Mouse (Mus musculus): ENCODE data around the gene Kpnb1.

Gene Kpnb1

DNA sequence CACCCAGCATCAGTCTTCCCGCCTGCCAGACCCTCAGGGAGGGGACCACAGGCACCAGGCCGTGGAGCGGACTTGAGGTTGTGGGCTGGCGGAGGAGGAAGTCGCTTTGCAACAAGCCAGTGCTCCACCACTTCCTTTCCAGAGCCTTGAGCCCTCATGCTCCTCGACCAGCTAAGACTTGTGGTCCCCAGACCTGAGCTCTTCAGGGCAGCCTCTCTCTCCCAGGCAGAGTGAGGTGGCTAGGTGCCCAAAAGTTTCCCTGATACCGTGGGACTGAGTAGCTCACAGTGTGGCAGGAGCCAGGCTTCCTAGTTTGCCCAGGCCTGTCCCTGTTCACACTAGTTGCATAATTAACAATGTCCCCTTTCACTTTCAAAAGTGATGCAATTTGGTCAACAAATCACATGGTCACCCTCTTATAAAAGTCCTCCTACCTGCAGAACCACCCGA is 45.5 kb downstream of the Kpnb1 start:
- DNase-seq (ENCODE audit: low spot score), result no peak

DNA sequence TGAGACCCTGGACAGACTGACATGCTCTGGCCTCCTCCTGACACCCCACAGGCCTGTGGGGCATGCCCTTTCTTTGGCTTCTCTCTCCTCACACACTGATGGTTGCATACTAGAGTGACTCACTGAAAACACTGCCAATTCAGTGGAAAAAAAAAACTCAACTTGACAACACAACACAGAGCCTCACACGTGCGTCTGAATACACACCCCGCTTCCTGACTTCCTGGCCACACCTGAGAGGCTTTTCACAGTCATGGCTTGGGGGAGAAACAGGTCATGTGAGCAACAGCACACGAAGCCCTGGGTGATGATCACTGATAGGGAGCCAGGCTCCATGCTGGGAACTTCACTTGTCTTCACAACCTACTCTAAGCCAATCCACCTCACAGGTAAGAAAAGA is 46.9 kb downstream of the Kpnb1 start:
- DNase-seq (ENCODE audit: low spot score), result no peak

DNA sequence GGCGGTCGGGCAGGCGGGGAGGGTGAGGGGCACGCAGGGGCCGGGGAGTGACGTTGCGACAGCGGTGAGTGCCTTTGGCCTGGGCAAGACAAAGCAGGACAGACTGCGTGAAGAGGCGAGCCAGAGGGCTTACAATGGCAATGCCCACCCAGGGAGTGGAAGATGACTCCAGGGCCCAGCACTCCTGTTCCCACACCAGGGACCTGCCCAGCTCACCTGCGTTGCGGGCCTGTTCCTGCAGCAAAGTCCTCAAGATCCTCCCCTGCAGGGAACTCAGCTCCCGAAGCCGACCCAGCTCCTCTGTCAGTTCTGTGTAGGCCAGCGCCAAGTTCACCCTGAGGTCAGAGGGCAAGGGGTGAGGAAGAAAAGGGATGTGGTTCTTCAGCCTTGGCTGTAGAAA is 48.4 kb downstream of the Kpnb1 start:
- no peak for DNase-seq (ENCODE audit: low spot score)

DNA sequence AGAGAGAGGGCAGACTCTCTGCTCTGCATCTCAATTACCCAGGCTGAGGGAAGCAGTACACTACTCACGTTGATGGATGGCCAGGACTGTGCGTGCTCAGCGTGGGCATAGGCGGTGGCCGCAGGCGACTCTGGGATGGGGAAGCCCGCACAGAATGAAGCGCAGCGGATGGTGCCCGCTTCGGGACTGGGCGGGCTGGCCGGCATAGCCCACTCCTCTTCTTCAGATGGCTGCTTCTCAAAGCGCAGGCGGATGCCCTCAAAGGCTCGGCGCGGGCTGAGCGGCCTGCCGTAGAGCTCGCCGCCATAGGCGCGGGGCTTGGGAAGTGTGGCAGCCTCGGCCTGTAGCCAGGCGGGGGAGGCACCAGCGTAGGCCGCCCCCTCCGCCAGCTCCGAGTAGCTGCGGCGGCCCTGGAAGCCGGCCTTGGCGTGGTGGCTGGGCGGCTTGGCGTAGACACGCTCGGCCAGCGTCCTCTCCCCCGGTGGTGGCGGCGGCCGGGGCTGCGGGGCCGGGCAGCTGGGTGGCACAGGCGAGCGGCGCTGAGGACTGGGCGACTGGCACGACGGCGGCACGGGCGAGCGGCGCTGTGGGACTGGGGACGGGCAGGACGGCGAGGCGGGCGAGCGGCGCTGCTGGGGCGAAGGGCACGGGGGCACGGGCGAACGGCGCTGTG is 49.0 kb downstream of the Kpnb1 start:
- no peak for DNase-seq (ENCODE audit: low spot score)

DNA sequence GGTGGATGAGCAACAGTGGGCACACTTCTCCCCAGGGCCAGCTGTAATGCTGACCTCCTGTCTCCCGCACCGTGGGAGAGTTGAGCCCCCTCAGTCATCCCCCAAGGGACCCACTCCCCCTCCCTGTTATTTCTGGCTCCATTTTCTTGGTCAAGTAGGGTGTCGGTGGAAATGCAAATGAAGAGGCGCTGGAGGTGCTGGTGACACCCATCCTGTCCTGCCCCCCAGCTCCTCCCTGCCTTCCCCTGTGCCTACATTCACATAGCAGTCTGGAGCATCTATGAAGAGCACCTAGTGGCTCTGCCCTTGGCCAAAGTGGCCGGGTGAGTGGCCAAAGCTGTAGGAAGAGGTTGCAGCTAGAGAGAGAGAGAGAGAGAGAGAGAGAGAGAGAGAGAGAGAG is 54.4 kb downstream of the Kpnb1 start:
- no peak for DNase-seq (ENCODE audit: low spot score)

DNA sequence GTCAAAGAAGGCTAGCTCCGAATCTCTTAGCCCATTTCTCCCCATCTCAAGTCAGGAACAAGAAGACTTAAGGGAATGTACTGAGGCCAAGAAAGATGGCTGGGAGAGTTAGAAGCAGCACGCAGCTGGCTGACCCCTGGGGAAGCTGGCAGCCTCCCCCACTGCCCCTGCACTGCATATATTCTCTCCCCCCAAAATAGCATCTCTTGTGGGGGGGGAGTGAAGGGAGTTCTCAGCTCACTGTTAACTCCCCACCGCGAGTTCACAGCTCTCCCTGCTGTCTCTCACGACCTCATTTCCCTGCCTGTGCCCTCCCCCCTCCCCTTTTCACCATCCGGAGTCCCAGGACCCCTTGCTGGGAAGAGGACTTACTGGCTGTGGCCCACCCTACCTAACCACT is 55.5 kb downstream of the Kpnb1 start:
- DNase-seq (ENCODE audit: low spot score), result no peak

DNA sequence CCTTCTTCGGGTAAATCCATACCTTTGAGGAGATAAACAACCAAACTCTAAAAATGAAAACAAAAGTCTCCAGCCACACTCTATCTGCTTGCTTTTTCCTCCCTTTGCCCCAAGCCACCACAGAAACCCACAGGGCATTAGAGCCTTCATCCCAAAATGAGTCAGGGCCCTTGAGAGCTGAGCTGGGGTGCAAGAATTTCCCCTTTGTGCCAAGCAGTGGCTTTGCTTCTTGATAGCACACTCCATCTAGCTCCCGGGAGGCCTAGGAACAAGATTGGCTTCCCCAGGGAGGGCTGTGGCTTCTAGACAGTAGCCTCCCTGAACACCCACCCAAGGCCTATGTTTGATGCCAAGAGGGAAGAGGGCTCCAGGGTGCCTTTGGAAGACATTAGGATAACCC is 56.0 kb downstream of the Kpnb1 start:
- DNase-seq (ENCODE audit: low spot score), result no peak

DNA sequence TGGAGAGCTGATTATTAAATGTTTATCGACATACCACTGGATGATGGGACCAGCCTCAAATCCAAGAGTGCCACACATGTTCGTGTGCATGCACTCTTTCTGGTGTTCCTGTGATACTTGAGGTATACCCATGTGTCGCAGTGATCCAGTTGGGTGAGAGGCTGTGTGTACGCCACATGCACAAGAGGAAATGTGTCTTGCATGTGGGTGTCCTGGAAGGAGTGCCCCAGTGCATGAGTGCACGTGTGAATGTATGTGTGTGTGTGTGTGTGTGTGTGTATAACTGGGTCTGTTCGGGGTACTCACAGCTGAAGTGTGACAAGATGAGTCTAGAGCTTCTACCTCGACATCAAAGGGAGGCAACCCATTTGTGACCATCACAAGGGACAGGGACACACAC is 57.4 kb downstream of the Kpnb1 start:
- no peak for DNase-seq (ENCODE audit: low spot score)

DNA sequence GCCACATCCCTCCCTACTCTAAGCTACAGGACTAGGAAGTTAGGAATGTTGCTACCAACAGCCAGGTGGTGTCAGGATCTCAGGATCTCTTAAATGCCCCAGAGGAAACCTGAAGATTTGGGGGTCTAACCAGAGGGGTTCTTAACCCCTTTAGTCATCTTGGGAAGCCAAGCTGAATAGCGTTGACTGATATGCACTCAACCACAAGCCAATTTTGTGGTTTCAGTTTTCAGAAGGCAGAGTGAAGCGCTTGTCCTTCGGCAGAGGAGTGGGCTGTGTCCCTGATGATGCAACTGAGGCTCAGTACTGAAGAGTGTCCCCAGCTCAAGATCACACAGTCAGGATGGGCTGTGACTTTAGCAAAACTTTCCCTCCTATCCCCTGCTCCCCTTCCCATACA is 58.7 kb downstream of the Kpnb1 start:
- DNase-seq (ENCODE audit: low spot score), result no peak

DNA sequence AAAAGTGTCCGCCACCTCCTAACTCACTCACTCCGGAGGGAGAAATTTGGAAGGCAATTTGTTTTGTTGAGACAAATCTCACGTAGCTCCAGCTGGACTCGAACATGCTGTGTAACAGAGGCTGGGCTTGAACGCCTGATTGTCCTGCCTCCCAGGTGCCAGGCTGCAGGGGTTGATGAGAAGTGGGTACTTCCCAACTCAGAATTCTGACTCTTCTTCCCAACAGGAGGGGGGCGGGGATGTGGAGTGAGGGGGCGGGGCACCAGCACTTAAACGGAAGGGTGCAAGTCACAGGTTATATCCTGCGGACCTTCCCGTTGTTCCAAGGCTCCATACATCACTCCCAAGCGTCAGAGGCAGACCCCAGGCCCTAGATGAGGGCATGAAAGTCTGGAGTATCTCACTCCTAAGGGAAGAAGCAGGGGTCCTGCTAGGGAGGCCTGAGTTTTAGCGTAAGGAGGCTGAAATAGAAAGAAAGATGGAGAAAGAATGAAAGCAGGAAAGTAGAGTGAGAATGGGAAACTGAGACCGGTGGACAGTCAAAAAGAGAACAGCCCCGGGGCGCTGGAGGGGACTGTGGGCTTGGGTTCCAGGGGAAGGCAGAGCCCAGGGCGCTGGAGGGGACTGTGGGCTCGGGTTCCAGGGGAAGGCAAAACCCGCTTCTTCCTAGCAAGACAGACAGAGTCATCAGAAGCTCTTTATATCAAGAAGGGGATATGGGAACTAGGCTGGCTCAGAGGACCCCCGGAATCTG is 60.0 kb downstream of the Kpnb1 start:
- DNase-seq (ENCODE audit: low spot score), result no peak

DNA sequence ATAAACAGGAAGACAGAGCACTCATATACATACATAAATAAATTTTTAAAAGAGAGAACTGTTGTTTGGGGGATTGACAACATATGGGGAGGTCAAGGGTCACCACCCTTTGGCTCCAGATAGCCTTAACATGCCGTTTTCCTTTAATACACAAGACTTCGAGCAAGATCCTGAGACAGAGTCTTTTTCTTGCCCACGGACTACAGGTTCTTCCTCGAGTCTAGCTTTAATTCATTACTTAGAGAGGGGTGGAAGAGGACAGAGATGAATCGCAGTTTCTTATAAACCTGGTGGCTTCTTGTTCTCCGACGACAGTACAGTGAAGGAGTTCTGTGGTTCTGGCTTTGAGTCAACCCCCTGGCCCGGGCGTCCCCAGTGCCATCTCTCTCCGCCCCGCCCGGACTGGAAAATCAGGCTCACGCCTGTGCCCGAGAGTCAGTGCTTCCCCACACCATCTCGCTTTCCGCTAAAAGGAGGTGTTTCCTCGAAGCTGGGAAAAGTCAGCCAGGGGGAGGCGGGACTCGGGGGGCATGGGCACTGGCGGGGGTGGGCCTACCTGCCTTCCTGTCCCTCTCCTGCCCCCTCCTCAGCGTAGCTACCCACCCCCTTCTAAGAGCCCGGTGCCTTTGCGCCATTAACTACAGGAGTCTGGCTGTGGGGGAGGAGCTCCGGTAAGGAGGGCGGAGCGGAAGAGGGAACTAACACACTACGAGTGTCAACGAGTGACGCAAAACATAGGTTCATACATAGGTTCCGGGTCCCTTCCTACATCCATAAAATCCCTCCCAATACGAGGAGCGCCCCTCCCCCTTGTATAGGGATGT is 60.8 kb downstream of the Kpnb1 start:
- DNase-seq (ENCODE audit: low spot score), result no peak

DNA sequence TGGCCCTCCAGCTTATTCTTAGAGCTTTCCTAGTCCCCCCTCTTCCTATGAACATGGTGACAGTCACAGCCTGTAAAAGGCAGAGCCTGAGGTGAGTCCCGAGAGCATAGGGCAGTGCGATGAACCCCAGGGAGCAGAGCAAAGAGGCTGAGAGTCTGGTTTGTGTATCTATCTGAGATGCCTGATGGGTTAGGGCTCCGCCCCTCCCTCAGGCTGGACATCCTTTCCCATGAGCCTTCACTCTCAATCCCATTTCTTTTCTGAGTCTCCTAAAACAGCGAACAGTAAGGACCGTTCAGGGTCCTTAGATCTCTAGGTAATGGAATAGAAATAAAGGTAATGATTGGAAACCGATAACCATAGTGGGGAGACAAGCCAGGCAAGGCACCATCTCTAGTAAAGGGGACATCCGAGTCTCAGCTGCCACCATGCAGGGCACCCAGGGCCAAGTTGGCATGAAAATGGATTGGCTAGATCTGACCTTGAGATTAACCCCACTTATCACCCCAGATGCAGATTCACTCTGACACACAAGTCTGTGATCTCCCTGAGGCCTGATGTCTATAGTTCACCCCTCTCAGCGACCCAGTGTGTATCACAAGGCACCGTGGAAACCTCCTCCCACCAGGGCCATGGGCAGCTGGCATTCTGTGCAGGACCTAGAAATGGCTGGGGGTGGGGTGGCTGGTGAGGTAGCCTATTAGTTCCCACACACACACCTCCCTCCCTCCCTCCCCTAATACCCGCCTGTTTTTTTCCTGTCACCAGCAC is 63.2 kb downstream of the Kpnb1 start:
- DNase-seq (ENCODE audit: low spot score), result no peak

DNA sequence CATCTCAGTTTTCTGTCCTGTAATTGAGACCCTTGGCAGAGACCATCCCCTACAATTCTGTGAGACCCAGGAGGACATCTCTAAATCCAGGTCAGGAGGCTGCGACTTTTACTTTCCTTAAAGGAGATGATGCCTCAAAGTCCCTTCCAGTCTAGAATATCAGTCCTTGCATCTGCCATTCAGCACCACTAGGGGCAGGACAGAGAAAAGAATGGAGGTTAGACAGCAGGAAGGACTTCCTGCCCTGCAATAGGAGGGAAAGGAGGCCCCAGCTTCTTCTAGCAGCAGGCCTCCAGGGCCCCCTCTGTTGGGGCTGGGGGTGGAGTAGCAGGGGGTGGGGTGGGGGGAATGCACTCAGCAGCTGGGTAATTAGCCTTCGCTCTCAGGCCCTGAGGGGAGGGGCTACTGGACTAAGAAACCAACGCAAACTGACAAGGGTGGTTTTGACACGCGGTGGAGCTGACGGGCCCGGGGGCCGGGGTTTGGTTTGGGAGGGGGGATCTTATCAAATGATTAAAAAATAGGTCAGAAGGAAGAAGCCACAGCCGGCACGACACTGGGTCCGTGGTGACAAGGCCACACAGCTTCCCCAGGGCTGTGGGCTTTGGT is 64.3 kb downstream of the Kpnb1 start:
- no peak for DNase-seq (ENCODE audit: low spot score)

DNA sequence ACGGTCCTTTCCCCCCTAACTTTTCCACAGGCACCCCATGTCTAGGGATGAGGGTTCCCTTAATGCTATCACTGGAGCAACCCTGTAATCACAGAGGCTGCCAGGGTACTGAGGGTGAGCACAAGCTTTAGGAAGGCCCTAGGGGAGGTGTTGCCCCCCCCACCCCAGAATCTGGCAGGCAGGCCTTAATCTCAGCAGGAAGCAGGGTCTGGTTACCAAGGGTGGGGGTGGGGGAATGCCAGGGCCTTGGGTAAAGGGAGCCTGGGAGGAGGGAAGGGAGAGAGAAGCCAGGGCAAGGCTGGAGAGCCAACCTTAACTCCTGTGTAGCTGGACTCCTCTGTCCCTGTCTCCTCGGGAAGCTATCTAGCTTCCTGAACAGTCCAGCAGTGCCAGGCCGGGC is 67.0 kb downstream of the Kpnb1 start:
- no peak for DNase-seq (ENCODE audit: low spot score)

DNA sequence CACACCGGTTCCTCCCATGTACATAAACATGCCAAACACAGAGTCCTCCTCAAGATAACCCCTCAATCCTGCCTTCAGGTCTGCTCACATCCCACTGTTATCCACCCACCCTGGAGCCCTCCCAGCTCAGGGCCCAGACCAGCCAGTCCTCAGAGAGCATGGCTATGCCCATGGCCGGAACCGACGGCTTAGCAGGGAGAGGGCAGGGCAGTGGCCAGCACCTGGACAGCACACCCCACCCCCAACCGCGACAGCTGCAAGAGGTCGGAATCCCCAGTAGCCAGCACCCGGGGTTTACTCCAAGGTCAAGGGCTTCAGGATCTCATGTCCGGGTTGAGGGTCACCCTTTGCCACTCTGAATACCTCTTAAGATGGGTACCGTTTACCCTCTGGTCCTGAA is 67.5 kb downstream of the Kpnb1 start:
- DNase-seq (ENCODE audit: low spot score), result no peak

DNA sequence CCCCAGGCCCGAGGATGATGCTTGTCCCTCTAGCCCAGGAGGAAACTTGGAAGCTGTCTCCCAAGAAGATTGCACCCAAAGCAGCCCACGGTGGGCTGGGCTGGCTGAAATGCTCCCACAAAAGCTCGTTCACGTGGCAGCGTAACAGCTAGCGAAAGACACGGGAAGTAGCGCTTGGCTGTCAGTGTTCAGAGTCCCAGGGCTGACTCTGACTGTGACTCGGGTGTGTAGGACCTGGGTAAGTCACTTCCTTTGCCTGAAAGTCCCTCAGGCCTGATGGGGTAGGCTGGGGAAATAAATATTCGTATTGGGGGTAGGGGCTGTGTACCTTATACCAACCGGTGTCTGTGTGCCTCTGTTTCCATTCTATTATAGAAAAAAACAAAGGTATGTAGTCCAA is 71.9 kb downstream of the Kpnb1 start:
- no peak for DNase-seq (ENCODE audit: low spot score)

DNA sequence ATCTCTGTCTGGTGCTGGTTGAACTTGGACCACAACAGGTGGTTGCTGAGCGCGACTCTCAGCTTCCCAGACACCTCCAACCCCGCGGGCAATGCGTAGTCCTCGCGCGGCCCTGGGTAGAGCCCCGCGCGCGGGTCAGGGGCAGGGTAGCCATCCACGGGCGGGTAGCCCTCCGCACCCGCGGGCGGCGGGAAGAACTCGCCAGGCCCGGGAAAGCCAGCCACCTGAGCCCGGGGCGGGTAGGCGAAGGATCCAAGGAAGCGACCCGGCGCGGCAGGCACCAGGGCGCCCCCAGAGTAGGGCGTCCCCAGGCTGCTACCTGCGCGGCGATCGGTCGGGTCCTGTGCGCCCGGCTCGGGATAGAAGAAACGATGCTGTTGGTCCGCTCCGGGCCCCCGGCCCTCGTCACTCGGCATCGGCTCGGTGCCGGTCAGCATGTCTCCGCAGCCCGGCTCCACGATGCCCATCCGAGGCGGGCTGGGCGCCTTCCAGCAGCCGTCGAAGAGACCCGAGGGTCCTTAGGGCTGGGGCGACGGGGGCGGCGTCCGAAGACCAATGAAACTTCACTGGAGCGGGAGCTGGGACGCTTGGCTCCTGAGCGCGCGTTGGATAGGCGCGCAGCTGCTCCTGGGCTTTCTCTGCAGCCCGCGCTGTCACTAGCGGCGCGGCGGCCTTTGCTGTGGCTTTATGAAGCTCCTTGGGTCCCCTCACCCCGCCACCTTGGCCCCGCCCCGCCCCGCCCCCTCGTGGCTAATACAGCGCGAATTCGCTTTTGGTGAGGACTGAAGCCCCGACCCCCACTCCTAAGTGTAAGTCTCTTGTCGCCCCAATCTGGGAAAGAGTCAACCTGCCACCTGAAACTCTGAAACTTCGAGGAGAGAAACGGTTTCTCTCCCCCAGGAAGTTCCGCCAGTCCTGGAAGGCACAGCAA is 72.7 kb downstream of the Kpnb1 start, which contains the start of gene Tbx21:
TSS of gene Tbx21 (minus strand) at position 661 of the 931 bp plus-strand sequence.
- no peak for DNase-seq (ENCODE audit: low spot score)

DNA sequence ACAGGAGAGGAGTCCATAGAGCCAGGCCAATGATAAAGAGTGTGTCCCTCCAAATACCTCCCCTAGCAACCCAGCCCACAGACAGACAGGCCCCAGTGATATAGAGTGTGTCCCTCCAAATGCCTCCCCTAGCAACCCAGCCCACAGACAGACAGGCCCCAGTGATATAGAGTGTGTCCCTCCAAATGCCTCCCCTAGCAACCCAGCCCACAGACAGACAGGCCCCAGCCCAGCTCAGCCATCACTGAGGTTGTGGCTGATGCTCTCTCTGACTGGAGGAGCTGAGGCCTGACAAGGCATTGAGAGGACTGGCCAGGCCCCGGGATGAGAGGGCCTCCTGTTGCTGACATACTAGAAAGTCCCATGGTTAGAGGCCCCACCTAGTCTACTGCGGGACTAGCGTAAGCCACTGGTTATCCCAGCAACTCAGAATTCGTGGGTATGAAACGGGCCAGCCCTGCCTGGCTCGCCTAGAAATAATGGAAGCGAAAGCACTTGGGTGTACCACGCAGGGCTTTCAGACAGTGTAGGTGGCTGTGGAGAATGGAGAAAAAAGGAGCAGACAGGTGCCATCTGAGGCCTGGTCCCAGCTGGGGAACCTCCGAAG is 75.1 kb downstream of the Kpnb1 start:
- no peak for DNase-seq (ENCODE audit: low spot score)

Data from layer of hippocampus, adult 9-10 months (tissue).